Mouse (Mus musculus): Measurements from ENCODE around the gene Prss29.

Prss29 gene

GRCm38 (mm10) chr17:25345462-25345861 lies 27.0 kb downstream of the Prss29 start, which contains the start of gene Tpsab1:
TSS of gene Tpsab1 (minus strand) at chr17:25345562.
- no peak for DNase-seq (ENCODE audit: low spot score)

- DNase-seq (ENCODE audit: low spot score) = no peak
Measured at GRCm38 (mm10) chr17:25361291-25361690, 42.8 kb downstream of the Prss29 start.

GRCm38 (mm10) chr17:25363726-25364125 lies 45.3 kb downstream of the Prss29 start:
- peak; percentile 49 for DNase-seq (ENCODE audit: low spot score)

- no peak for DNase-seq (ENCODE audit: low spot score)
Measured at GRCm38 (mm10) chr17:25366005-25366404, 47.6 kb downstream of the Prss29 start, which contains the start of gene Tpsb2. TSS of gene Tpsb2 (plus strand) at chr17:25366305.

GRCm38 (mm10) chr17:25368973-25369372 lies 50.5 kb downstream of the Prss29 start, which contains the start of gene Tpsg1:
TSS of gene Tpsg1 (plus strand) at chr17:25369273.
- DNase-seq (ENCODE audit: low spot score) = no peak

Data from layer of hippocampus, adult 11-12 months (tissue).